Mouse (Mus musculus) megakaryocyte, embryonic 14.5 days (primary cell): ENCODE measurements around the gene Fam117a.

Experiments
- FLI1 ChIP-seq: IDR thresholded peaks from 2 replicates; pipeline ENCODE4 v1.6.1; 2012; ENCODE audit warnings: low read length, inconsistent platforms, mixed read lengths
- GATA1 ChIP-seq: IDR thresholded peaks from 3 replicates; pipeline ENCODE4 v1.6.1; 2012; ENCODE audit warnings: mixed read lengths, low read length, inconsistent platforms, borderline replicate concordance

DNA sequence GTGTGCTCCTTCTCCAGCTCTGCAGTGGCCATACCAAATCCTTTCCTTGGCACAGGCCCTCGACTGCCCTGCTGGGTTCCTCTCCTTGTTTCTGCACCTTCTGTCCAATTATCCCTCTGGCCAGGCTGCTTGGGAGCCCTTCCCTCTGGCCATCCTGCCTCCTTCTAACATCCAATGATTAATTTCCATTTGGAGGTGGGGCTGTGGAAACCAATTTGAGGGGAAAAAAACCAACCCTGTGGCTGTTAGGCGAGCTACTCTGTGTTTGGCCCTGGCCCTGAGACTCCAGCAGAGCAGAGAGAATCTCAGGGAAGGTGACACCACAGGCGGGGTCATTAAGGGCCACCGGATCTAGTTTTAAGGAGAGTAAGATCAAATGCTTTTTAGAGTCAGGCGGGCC is 65.4 kb downstream of the Fam117a start:
- no peak for TF ChIP-seq FLI1
- TF ChIP-seq GATA1: no peak
